Mouse (Mus musculus) lung, adult 10 weeks (tissue): ENCODE measurements around the gene 9530077C05Rik. TPM values are rescaled to one million over a fixed set of nuclear protein-coding genes. Genes with fewer than 3 reads are reported as not detected.

ENCODE experiments used
- polyA plus RNA-seq: library from polyadenylated mRNA; stranded (reverse); fragments of 350-450 nt; fragmentation: Illumina TruSeq; extraction: RNeasy Lipid Tissue Mini Kit (QIAGEN cat#74804); gene quantifications from one replicate; pipeline ENCODE4 v1.2.3, GENCODE M21; 2014; ENCODE audit warnings: low read depth, low replicate concordance; ENCODE audit not compliant: insufficient read depth

9530077C05Rik gene
- polyA plus RNA-seq, result 3.1 TPM

GRCm38 (mm10) chr9:22411002-22411857, at the start of gene 9530077C05Rik:
Gene 9530077C05Rik, plus strand, starts transcription at chr9:22411513.

GRCm38 (mm10) chr9:22389021-22389476, 22.3 kb upstream of the 9530077C05Rik start, which contains the start of gene Anln:
Gene Anln, minus strand, starts transcription at chr9:22389188.

GRCm38 (mm10) chr9:22453990-22454389, 42.7 kb downstream of the 9530077C05Rik start, which contains the start of gene Gm17545:
Gene Gm17545, plus strand, starts transcription at chr9:22454290.

GRCm38 (mm10) chr9:22469643-22470042, 58.3 kb downstream of the 9530077C05Rik start, which contains the start of gene Rp9:
Gene Rp9, minus strand, starts transcription at chr9:22469743.

DNA sequence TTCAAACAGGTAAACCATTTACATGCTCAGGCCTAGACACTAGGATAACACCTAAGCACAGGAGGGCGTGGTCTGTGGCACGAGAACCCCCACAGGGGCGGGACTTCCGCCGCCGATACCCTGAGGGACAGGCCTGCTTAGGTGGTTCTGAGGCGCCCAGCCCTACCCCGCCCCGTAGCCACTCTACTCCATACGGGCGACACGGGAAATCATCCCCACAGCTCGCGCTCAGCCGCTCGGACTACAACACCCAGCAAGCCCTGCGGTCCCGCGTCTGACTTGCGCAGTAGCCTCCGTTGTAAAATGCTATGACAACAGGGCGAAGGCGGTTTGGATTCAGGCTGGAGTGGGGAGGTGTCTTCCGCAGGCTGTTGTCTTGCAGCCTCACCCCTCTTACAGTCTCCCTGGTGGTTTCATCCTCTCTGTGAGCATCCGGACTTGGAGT, 64.1 kb downstream of the 9530077C05Rik start, which contains the start of gene Bbs9:
Gene Bbs9, plus strand, starts transcription at position 292 of the 445 bp plus-strand sequence.

Other genes with a start within 250 kb of the 9530077C05Rik start
- gene Zfp872, start 223.4 kb upstream of the 9530077C05Rik start, polyA plus RNA-seq, result 0.56 TPM
- gene Zfp809, start 185.8 kb upstream of the 9530077C05Rik start, polyA plus RNA-seq, result 13.0 TPM
- gene Zfp599, start 151.6 kb upstream of the 9530077C05Rik start, polyA plus RNA-seq, result 0.14 TPM
- gene Zfp810, start 103.9 kb upstream of the 9530077C05Rik start, polyA plus RNA-seq, result 5.7 TPM
- gene Anln, start 22.3 kb upstream of the 9530077C05Rik start, polyA plus RNA-seq, result 3.2 TPM
- gene Gm17545, start 42.8 kb downstream of the 9530077C05Rik start, polyA plus RNA-seq, result not detected
- 44.6 TPM for gene Rp9, start 58.2 kb downstream of the 9530077C05Rik start, polyA plus RNA-seq
- gene Bbs9, start 64.2 kb downstream of the 9530077C05Rik start, polyA plus RNA-seq, result 8.5 TPM